Mouse (Mus musculus) embryonic facial prominence, embryonic 15.5 days (tissue): Measurements from ENCODE around the gene Taok2. TPM values are rescaled to one million over a fixed set of nuclear protein-coding genes. Genes with fewer than 3 reads are reported as not detected.
A peak's percentile ranks its signal among the peaks of the same experiment; 100 is the strongest.

Experiments used
- ATAC-seq: fragments of 200-750 bp; cut with Nextera tagmentation; 2 replicates; pipeline ENCODE4 v1.8.0; 2017; ENCODE audit warnings: low read depth, moderate TSS enrichment; ENCODE audit not compliant: insufficient number of reproducible peaks, low FRiP score, low TSS enrichment
- H3K27ac ChIP-seq: fragments of 300-500 bp; sonication (generic); replicated peaks from 2 replicates; pipeline ENCODE4 v1.5.1; 2015; ENCODE audit warnings: mild to moderate bottlenecking, inconsistent platforms
- H3K27me3 ChIP-seq: fragments of 300-500 bp; sonication (generic); 2 replicates; pipeline ENCODE4 v1.6.1; 2015; ENCODE audit warnings: inconsistent platforms
- H3K36me3 ChIP-seq: fragments of 300-500 bp; sonication (generic); 2 replicates; pipeline ENCODE4 v1.6.1; 2015; ENCODE audit warnings: mild to moderate bottlenecking, inconsistent platforms
- H3K4me1 ChIP-seq: fragments of 300-500 bp; sonication (generic); 2 replicates; pipeline ENCODE4 v1.6.1; 2015; ENCODE audit warnings: inconsistent platforms
- H3K4me2 ChIP-seq: fragments of 300-500 bp; sonication (generic); replicated peaks from 2 replicates; pipeline ENCODE4 v1.6.1; 2015; ENCODE audit warnings: mild to moderate bottlenecking, inconsistent platforms
- H3K4me3 ChIP-seq: fragments of 300-500 bp; sonication (generic); replicated peaks from 2 replicates; pipeline ENCODE4 v1.5.1; 2015; ENCODE audit warnings: mild to moderate bottlenecking, inconsistent platforms
- H3K9ac ChIP-seq: fragments of 300-500 bp; sonication (generic); 2 replicates; pipeline ENCODE4 v1.6.1; 2015; ENCODE audit warnings: inconsistent platforms
- H3K9me3 ChIP-seq: fragments of 300-500 bp; sonication (generic); replicated peaks from 2 replicates; pipeline ENCODE4 v1.6.1; 2016; ENCODE audit warnings: inconsistent platforms
- WGBS: fragments of 180-500 bp; shearing (Covaris S2); methylation state at CpG from one replicate; pipeline ENCODE4 v1.1.7; 2015; 5-methylcytosine and 5-hydroxymethylcytosine counted together
- polyA plus RNA-seq: library from polyadenylated mRNA; unstranded; fragments of >200 nt; fragmentation: Nextera tagmentation; extraction: Ambion mirVana; gene quantifications from 2 replicates; pipeline ENCODE4 v1.2.1, GENCODE M21; 2015

Gene Taok2
- polyA plus RNA-seq, 1 experiment from 2014 or later, result 50.6 TPM

- Histone ChIP-seq H3K9me3 (no peaks in the 10 kb centered on the region), H3K27ac (no peak overlapping the region), H3K4me3 (no peak overlapping the region), H3K27me3 (peaks cover 27% of the 10 kb centered on the region), H3K4me2 (no peak overlapping the region), H3K4me1 (peaks cover 24% of the 10 kb centered on the region), H3K9ac (no peak overlapping the region), H3K36me3 (peaks cover 46% of the 10 kb centered on the region)
- no peak for ATAC-seq
- WGBS, result 28% methylated on average over 12 of the region's 12 CpGs
Measured at GRCm38 (mm10) chr7:126851192-126851591, 33.3 kb downstream of the Taok2 start.

- H3K27me3 ChIP-seq, result peaks cover 27% of the 10 kb centered on the region
- ATAC-seq, result no peak
- no peaks in the 10 kb centered on the region for H3K9me3 ChIP-seq
- 87% methylated on average over 6 of the region's 6 CpGs for WGBS
- H3K36me3 ChIP-seq, result peaks cover 36% of the 10 kb centered on the region
- H3K4me1 ChIP-seq, result peaks cover 24% of the 10 kb centered on the region
- no peak overlapping the region for H3K9ac ChIP-seq
- H3K27ac ChIP-seq, result no peak overlapping the region
- no peak overlapping the region for H3K4me2 ChIP-seq
- H3K4me3 ChIP-seq, result no peak overlapping the region
Measured at GRCm38 (mm10) chr7:126850161-126850560, 34.3 kb downstream of the Taok2 start.

GRCm38 (mm10) chr7:126848794-126849193 lies 35.7 kb downstream of the Taok2 start:
- Histone ChIP-seq H3K4me2 (peak overlapping the region; percentile 97), H3K27ac (no peak overlapping the region), H3K4me3 (0 out of 2 replicates have a peak overlapping the region, but pooled peaks have one; percentile 51), H3K9ac (no peak overlapping the region), H3K36me3 (peaks cover 22% of the 10 kb centered on the region), H3K4me1 (peaks cover 24% of the 10 kb centered on the region), H3K9me3 (no peaks in the 10 kb centered on the region), H3K27me3 (peaks cover 27% of the 10 kb centered on the region)
- ATAC-seq, result no peak
- 18% methylated on average over 10 of the region's 10 CpGs for WGBS

GRCm38 (mm10) chr7:126847421-126848398 lies 36.8 kb downstream of the Taok2 start:
- ATAC-seq, result peak; percentile 17; the same call in 1 of the 2 replicates
- Histone ChIP-seq H3K4me2 (peak overlapping the region; percentile 97), H3K9me3 (no peaks in the 10 kb centered on the region), H3K4me1 (peaks cover 24% of the 10 kb centered on the region), H3K36me3 (peaks cover 11% of the 10 kb centered on the region; the same call in 1 of the 2 replicates), H3K27me3 (peaks cover 31% of the 10 kb centered on the region), H3K4me3 (peak overlapping the region; percentile 51), H3K27ac (no peak overlapping the region), H3K9ac (peak overlapping the region; percentile 34)
- WGBS, result 1% methylated on average over 62 of the region's 74 CpGs

GRCm38 (mm10) chr7:126847116-126847420 lies 37.4 kb downstream of the Taok2 start, which contains the start of gene Doc2a:
TSS of gene Doc2a (plus strand) at chr7:126847416.
- peaks cover 24% of the 10 kb centered on the region for H3K4me1 ChIP-seq
- H3K9ac ChIP-seq, result peak within 1 kb of the TSS; percentile 34
- peaks cover 31% of the 10 kb centered on the region for H3K27me3 ChIP-seq
- no peak for ATAC-seq
- no peaks in the 10 kb centered on the region for H3K9me3 ChIP-seq
- peaks cover 5% of the 10 kb centered on the region; the same call in 1 of the 2 replicates for H3K36me3 ChIP-seq
- 22% methylated on average over 4 of the region's 4 CpGs for WGBS
- no peak within 1 kb of the TSS for H3K27ac ChIP-seq
- H3K4me2 ChIP-seq, result peak within 1 kb of the TSS; percentile 97
- H3K4me3 ChIP-seq, result peak within 1 kb of the TSS; percentile 51

GRCm38 (mm10) chr7:126845516-126845915 lies 39.0 kb downstream of the Taok2 start:
- H3K4me3 ChIP-seq, result no peak overlapping the region
- no peak for ATAC-seq
- no peak overlapping the region for H3K9ac ChIP-seq
- peaks cover 31% of the 10 kb centered on the region for H3K27me3 ChIP-seq
- H3K36me3 ChIP-seq, result no peaks in the 10 kb centered on the region
- peaks cover 19% of the 10 kb centered on the region for H3K4me1 ChIP-seq
- no peak overlapping the region for H3K27ac ChIP-seq
- no peaks in the 10 kb centered on the region for H3K9me3 ChIP-seq
- H3K4me2 ChIP-seq, result no peak overlapping the region
- 82% methylated on average over 2 of the region's 2 CpGs for WGBS

GRCm38 (mm10) chr7:126843276-126843675 lies 41.2 kb downstream of the Taok2 start:
- no peak overlapping the region for H3K27ac ChIP-seq
- ATAC-seq, result no peak
- 78% methylated on average over 9 of the region's 9 CpGs for WGBS

GRCm38 (mm10) chr7:126833294-126833693 lies 51.2 kb downstream of the Taok2 start:
- WGBS, result 93% methylated on average over 1 of the region's 1 CpGs
- Histone ChIP-seq H3K9ac (no peak overlapping the region), H3K9me3 (no peaks in the 10 kb centered on the region), H3K4me2 (no peak overlapping the region), H3K27me3 (peaks cover 5% of the 10 kb centered on the region; the same call in 1 of the 2 replicates), H3K27ac (no peak overlapping the region), H3K36me3 (no peaks in the 10 kb centered on the region), H3K4me3 (no peak overlapping the region), H3K4me1 (peaks cover 5% of the 10 kb centered on the region; the same call in 1 of the 2 replicates)
- no peak for ATAC-seq

More at GRCm38 (mm10) chr7:126843276-126843675, 41.2 kb downstream of the Taok2 start:
- Histone ChIP-seq H3K27me3 (peaks cover 14% of the 10 kb centered on the region), H3K4me2 (no peak overlapping the region), H3K36me3 (no peaks in the 10 kb centered on the region), H3K4me1 (peaks cover 12% of the 10 kb centered on the region), H3K4me3 (no peak overlapping the region), H3K9ac (no peak overlapping the region), H3K9me3 (no peaks in the 10 kb centered on the region)

GRCm38 (mm10) chr7:126832036-126832598 lies 52.4 kb downstream of the Taok2 start:
- no peak overlapping the region for H3K9ac ChIP-seq
- H3K4me1 ChIP-seq, result peaks cover 5% of the 10 kb centered on the region; the same call in 1 of the 2 replicates
- no peaks in the 10 kb centered on the region for H3K9me3 ChIP-seq
- H3K4me3 ChIP-seq, result peak overlapping the region; percentile 24
- H3K27me3 ChIP-seq, result peaks cover 5% of the 10 kb centered on the region; the same call in 1 of the 2 replicates
- 1% methylated on average over 21 of the region's 21 CpGs for WGBS
- no peak overlapping the region for H3K27ac ChIP-seq
- H3K4me2 ChIP-seq, result peak overlapping the region; percentile 40
- no peaks in the 10 kb centered on the region for H3K36me3 ChIP-seq
- peak; percentile 68 for ATAC-seq

- Histone ChIP-seq H3K4me2 (peak within 1 kb of the TSS; percentile 40), H3K36me3 (no peaks in the 10 kb centered on the region), H3K4me1 (peaks cover 5% of the 10 kb centered on the region; the same call in 1 of the 2 replicates), H3K9ac (no peak within 1 kb of the TSS), H3K4me3 (peak within 1 kb of the TSS; percentile 24), H3K27ac (no peak within 1 kb of the TSS), H3K27me3 (peaks cover 5% of the 10 kb centered on the region; the same call in 1 of the 2 replicates), H3K9me3 (no peaks in the 10 kb centered on the region)
- WGBS, result 55% methylated on average over 5 of the region's 5 CpGs
- ATAC-seq, result no peak
Measured at GRCm38 (mm10) chr7:126831539-126831938, 53.0 kb downstream of the Taok2 start, which contains the start of gene 4930451I11Rik. TSS of gene 4930451I11Rik (minus strand) at chr7:126831639.

- peaks cover 44% of the 10 kb centered on the region for H3K27me3 ChIP-seq
- no peak for ATAC-seq
- H3K9me3 ChIP-seq, result no peaks in the 10 kb centered on the region
- H3K4me3 ChIP-seq, result no peak overlapping the region
- H3K4me1 ChIP-seq, result peaks cover 13% of the 10 kb centered on the region
- no peak overlapping the region for H3K27ac ChIP-seq
- H3K9ac ChIP-seq, result no peak overlapping the region
- WGBS, result 72% methylated on average over 5 of the region's 5 CpGs
- no peak overlapping the region for H3K4me2 ChIP-seq
- no peaks in the 10 kb centered on the region for H3K36me3 ChIP-seq
Measured at GRCm38 (mm10) chr7:126825952-126826351, 58.6 kb downstream of the Taok2 start.
